ENCODE assay signal across 22 mouse cellular contexts in the genomic region with DNA sequence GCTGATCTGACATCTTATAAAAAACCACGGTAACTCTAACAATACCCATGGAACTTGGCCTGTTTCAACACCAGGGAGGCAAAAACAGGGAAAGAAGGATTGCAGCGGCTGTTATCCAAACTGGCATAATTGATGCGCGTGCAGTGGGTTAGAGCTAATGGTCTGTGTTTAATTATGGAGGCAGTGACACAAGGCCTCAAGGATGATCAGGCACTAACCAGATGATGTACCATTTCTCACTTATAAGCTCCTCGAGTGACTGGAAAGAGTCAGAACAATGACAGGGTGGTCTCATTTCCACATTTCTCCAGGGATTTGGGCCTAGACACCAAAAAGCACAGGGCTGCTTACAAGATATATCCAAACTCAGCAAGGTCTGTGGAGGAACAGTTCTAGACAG.
A peak's percentile ranks its signal among the peaks of the same experiment; 100 is the strongest.
DNase-seq lines count a peak whose midpoint lies in the region; ATAC-seq and TF ChIP-seq lines count a peak whose summit lies in the region.
"Had no signal": no experiment of that assay in that cellular context is flagged by ENCODE, and none has a peak within 500 bp of the region (broad histone marks: within the 10 kb centered on the region; RNA-seq: fewer than 3 reads in every experiment).

No protein-coding gene starts in this region.

- no peaks in the 10 kb centered on the region for H3K9me3 ChIP-seq in hindbrain, embryonic 11.5 days (ENCODE audit: control insufficient read depth, low read length)
- no peaks in the 10 kb centered on the region for H3K9me3 ChIP-seq in hindbrain, embryonic 10.5 days
- no peaks in the 10 kb centered on the region for H3K9me3 ChIP-seq in neural tube, embryonic 12.5 days
- no peaks in the 10 kb centered on the region for H3K9me3 ChIP-seq in neural tube, embryonic 13.5 days
- no peaks in the 10 kb centered on the region for H3K9me3 ChIP-seq in liver, embryonic 11.5 days (ENCODE audit: control insufficient read depth, low read length)
- H3K9me3 ChIP-seq: embryonic facial prominence, embryonic 15.5 days; forebrain, embryonic 15.5 days; G1E; heart, embryonic 13.5 days had no signal

- 64% methylated on average over 5 of the region's 5 CpGs for whole genome bisulfite sequencing in hindbrain, embryonic 11.5 days
- 77% methylated on average over 5 of the region's 5 CpGs for WGBS in hindbrain, embryonic 10.5 days
- 61% methylated on average over 5 of the region's 5 CpGs for WGBS in neural tube, embryonic 12.5 days
- 58% methylated on average over 5 of the region's 5 CpGs for WGBS in neural tube, embryonic 13.5 days
- WGBS in lung, adult 2 months: 91% methylated on average over 5 of the region's 5 CpGs
- 78% methylated on average over 5 of the region's 5 CpGs for WGBS in liver, embryonic 11.5 days

- no peak for TF ChIP-seq POLR2A in lung, adult 2 months (IDR thresholded peaks at IDR 0.05; ENCODE audit: borderline replicate concordance, extremely low read depth, low read depth, low read length)

- no peak overlapping the region for H3K9ac ChIP-seq in hindbrain, embryonic 11.5 days (ENCODE audit: low read depth, low read length)
- no peak overlapping the region for H3K9ac ChIP-seq in neural tube, embryonic 12.5 days
- H3K9ac ChIP-seq in neural tube, embryonic 13.5 days: no peak overlapping the region
- no peak overlapping the region for H3K9ac ChIP-seq in liver, embryonic 11.5 days (ENCODE audit: low read depth, low read length)
- H3K9ac ChIP-seq: embryonic facial prominence, embryonic 15.5 days; forebrain, embryonic 15.5 days; heart, embryonic 13.5 days had no signal

- H3K27ac ChIP-seq in hindbrain, embryonic 11.5 days (ENCODE audit: low read depth, low read length): no peak overlapping the region
- H3K27ac ChIP-seq in hindbrain, embryonic 10.5 days: no peak overlapping the region
- H3K27ac ChIP-seq in neural tube, embryonic 12.5 days: no peak overlapping the region
- no peak overlapping the region for H3K27ac ChIP-seq in neural tube, embryonic 13.5 days (replicated peaks)
- no peak overlapping the region for H3K27ac ChIP-seq in liver, embryonic 11.5 days (ENCODE audit: low read depth, low read length)
- H3K27ac ChIP-seq: embryonic facial prominence, embryonic 15.5 days; forebrain, embryonic 15.5 days; heart, embryonic 13.5 days had no signal

- DNase-seq in hindbrain, embryonic 11.5 days (ENCODE audit: low spot score): peak; percentile 13
- DNase-seq in hindbrain, embryonic 10.5 days (ENCODE audit: low spot score): no peak
- no peak for DNase-seq in neural tube, embryonic 10.5 days (ENCODE audit: extremely low spot score, low spot score)
- peak; percentile 33 for DNase-seq in retina, postnatal 1 day
- DNase-seq in lung, adult 2 months: no peak
- no peak for DNase-seq in liver, embryonic 11.5 days (ENCODE audit: low spot score)
- DNase-seq: adrenal gland, postnatal 10 days; B cell, adult 2 months; cerebellum, adult 18-20 months; cerebellum, adult 9-11 months; cerebellum, postnatal 36 days; gastrocnemius, postnatal 36 days; heart, adult 11 months; heart, postnatal 36 days had no signal

- H3K4me3 ChIP-seq in hindbrain, embryonic 11.5 days (ENCODE audit: low read depth, low read length): no peak overlapping the region
- H3K4me3 ChIP-seq in hindbrain, embryonic 10.5 days: no peak overlapping the region
- H3K4me3 ChIP-seq in neural tube, embryonic 12.5 days: no peak overlapping the region
- H3K4me3 ChIP-seq in neural tube, embryonic 13.5 days: no peak overlapping the region
- no peak overlapping the region for H3K4me3 ChIP-seq in lung, adult 2 months (replicated peaks; ENCODE audit: extremely low read depth, low read depth, low read length)
- no peak overlapping the region for H3K4me3 ChIP-seq in liver, embryonic 11.5 days (ENCODE audit: low read depth, low read length)
- H3K4me3 ChIP-seq: embryonic facial prominence, embryonic 15.5 days; erythroblast, embryonic 14.5 days; forebrain, embryonic 15.5 days; heart, embryonic 13.5 days had no signal

- peak; percentile 72; the same call in 1 of the 2 replicates for ATAC-seq in hindbrain, embryonic 11.5 days (ENCODE audit: low FRiP score)
- peak; percentile 81 for ATAC-seq in neural tube, embryonic 12.5 days (ENCODE audit: low FRiP score, low read depth)
- ATAC-seq in neural tube, embryonic 13.5 days (ENCODE audit: low read depth): peak; percentile 69; the same call in 1 of the 2 replicates
- no peak for ATAC-seq in liver, embryonic 11.5 days (replicated peaks; ENCODE audit: low FRiP score)
- ATAC-seq: CD4-positive, CD25-positive, alpha-beta regulatory T cell, adult 4 months had no signal

- no peaks in the 10 kb centered on the region for H3K36me3 ChIP-seq in hindbrain, embryonic 11.5 days (ENCODE audit: control insufficient read depth, insufficient read depth, low read length)
- no peaks in the 10 kb centered on the region for H3K36me3 ChIP-seq in hindbrain, embryonic 10.5 days
- no peaks in the 10 kb centered on the region for H3K36me3 ChIP-seq in neural tube, embryonic 12.5 days
- no peaks in the 10 kb centered on the region for H3K36me3 ChIP-seq in neural tube, embryonic 13.5 days
- H3K36me3 ChIP-seq in liver, embryonic 11.5 days (ENCODE audit: control insufficient read depth, insufficient read depth, low read length): no peaks in the 10 kb centered on the region
- H3K36me3 ChIP-seq: embryonic facial prominence, embryonic 15.5 days; forebrain, embryonic 15.5 days; G1E; heart, embryonic 13.5 days had no signal

- H3K27me3 ChIP-seq in hindbrain, embryonic 11.5 days (ENCODE audit: control insufficient read depth, insufficient read depth, low read length): no peaks in the 10 kb centered on the region
- H3K27me3 ChIP-seq in hindbrain, embryonic 10.5 days (ENCODE audit: insufficient read depth, poor library complexity, severe bottlenecking): peaks cover 52% of the 10 kb centered on the region
- H3K27me3 ChIP-seq in neural tube, embryonic 12.5 days (replicated peaks): no peaks in the 10 kb centered on the region
- peaks cover 44% of the 10 kb centered on the region for H3K27me3 ChIP-seq in neural tube, embryonic 13.5 days
- no peaks in the 10 kb centered on the region for H3K27me3 ChIP-seq in liver, embryonic 11.5 days (replicated peaks; ENCODE audit: control insufficient read depth, insufficient read depth, low read length)
- H3K27me3 ChIP-seq: forebrain, embryonic 15.5 days; heart, embryonic 13.5 days had no signal

- no peaks in the 10 kb centered on the region for H3K4me1 ChIP-seq in hindbrain, embryonic 11.5 days (replicated peaks; ENCODE audit: control insufficient read depth, insufficient read depth, low read length)
- H3K4me1 ChIP-seq in hindbrain, embryonic 10.5 days (replicated peaks): no peaks in the 10 kb centered on the region
- no peaks in the 10 kb centered on the region for H3K4me1 ChIP-seq in neural tube, embryonic 12.5 days
- H3K4me1 ChIP-seq in neural tube, embryonic 13.5 days (replicated peaks): no peaks in the 10 kb centered on the region
- H3K4me1 ChIP-seq in lung, adult 2 months (ENCODE audit: control insufficient read depth, insufficient read depth, low read length): no peaks in the 10 kb centered on the region
- H3K4me1 ChIP-seq in liver, embryonic 11.5 days (replicated peaks; ENCODE audit: control insufficient read depth, insufficient read depth, low read length): no peaks in the 10 kb centered on the region
- H3K4me1 ChIP-seq: embryonic facial prominence, embryonic 15.5 days; forebrain, embryonic 15.5 days; heart, embryonic 13.5 days had no signal

- H3K4me2 ChIP-seq in hindbrain, embryonic 11.5 days (replicated peaks; ENCODE audit: low read depth, low read length): no peak overlapping the region
- H3K4me2 ChIP-seq in neural tube, embryonic 12.5 days (replicated peaks): no peak overlapping the region
- no peak overlapping the region for H3K4me2 ChIP-seq in neural tube, embryonic 13.5 days
- H3K4me2 ChIP-seq in liver, embryonic 11.5 days: no peak overlapping the region
- H3K4me2 ChIP-seq: embryonic facial prominence, embryonic 15.5 days; forebrain, embryonic 15.5 days; heart, embryonic 13.5 days had no signal

- TF ChIP-seq CTCF in lung, adult 2 months (IDR thresholded peaks at IDR 0.05; ENCODE audit: insufficient read depth, low read length): no peak

Comparison
In these comparisons a context has a peak if more than half of its experiments do, and no peak if none do; other contexts are left out.
1. DNase-seq: peak in hindbrain, embryonic 11.5 days (single experiment) and retina, postnatal 1 day (single experiment); none in hindbrain, embryonic 10.5 days (single experiment), neural tube, embryonic 10.5 days (single experiment), lung, adult 2 months (single experiment) and liver, embryonic 11.5 days (single experiment).